Comparison of ENCODE assay signal across 8 mouse cellular contexts in genomic region chr1:36069291-36069771, GRCm38 (mm10). TPM values are rescaled to one million over a fixed set of nuclear protein-coding genes. Genes with fewer than 3 reads are reported as not detected.
DNase-seq lines count a peak whose midpoint lies in the region; ATAC-seq and TF ChIP-seq lines count a peak whose summit lies in the region.

No protein-coding gene starts in this region.

- peaks cover 59% of the 10 kb centered on the region for H3K79me2 ChIP-seq in MEL (ENCODE audit: control insufficient read depth, insufficient read depth, low read length, poor library complexity)

- peaks cover 3 to 25% of the 10 kb centered on the region in 2 experiments; a peak in 3 of 4 replicates for H3K36me3 ChIP-seq in MEL (ENCODE audit: control insufficient read depth in 1 of 2, insufficient read depth in 2 of 2, low read length in 2 of 2)
- H3K36me3 ChIP-seq in forebrain, embryonic 12.5 days (replicated peaks) = no peaks in the 10 kb centered on the region
- no peaks in the 10 kb centered on the region for H3K36me3 ChIP-seq in stomach, embryonic 16.5 days (ENCODE audit: control insufficient read depth, insufficient read depth, low read length)

- H3K4me1 ChIP-seq in MEL (ENCODE audit: control insufficient read depth in 1 of 2, insufficient read depth in 2 of 2, low read length in 2 of 2) = peaks cover 12 to 49% of the 10 kb centered on the region in 2 experiments
- peaks cover 68% of the 10 kb centered on the region for H3K4me1 ChIP-seq in forebrain, embryonic 12.5 days
- peaks cover 51% of the 10 kb centered on the region for H3K4me1 ChIP-seq in stomach, embryonic 16.5 days (ENCODE audit: control insufficient read depth, insufficient read depth, low read length)

- peak; percentile 10 to 20 for DNase-seq in gastrocnemius, postnatal 4 days (ENCODE audit: low spot score in 2 of 2)
- no peak for DNase-seq in gastrocnemius, postnatal 25 days
- DNase-seq in MEL (ENCODE audit: low read depth, low spot score) = peak; percentile 58
- peak; percentile 73 for DNase-seq in kidney, adult 9 months
- peak; percentile 54 for DNase-seq in lung, postnatal 36 days
- no peak for DNase-seq in embryo, embryonic 9.5 days (ENCODE audit: extremely low spot score)

- TF ChIP-seq RAD21 in MEL (IDR thresholded peaks at IDR 0.05; ENCODE audit: low read depth, low read length) = no peak

- H3K27me3 ChIP-seq in MEL (ENCODE audit: control insufficient read depth in 1 of 2, insufficient read depth in 2 of 2, low read length in 2 of 2) = no peaks in the 10 kb centered on the region
- peaks cover 12% of the 10 kb centered on the region for H3K27me3 ChIP-seq in forebrain, embryonic 12.5 days
- H3K27me3 ChIP-seq in stomach, embryonic 16.5 days (ENCODE audit: control insufficient read depth, insufficient read depth, low read length) = no peaks in the 10 kb centered on the region

- no peaks in the 10 kb centered on the region for H3K9me3 ChIP-seq in MEL (replicated peaks; ENCODE audit: insufficient read depth, low read length)
- no peaks in the 10 kb centered on the region for H3K9me3 ChIP-seq in forebrain, embryonic 12.5 days
- H3K9me3 ChIP-seq in stomach, embryonic 16.5 days (replicated peaks; ENCODE audit: control insufficient read depth, low read length) = no peaks in the 10 kb centered on the region

- under 1% methylated on average over 13 of the region's 13 CpGs for WGBS in forebrain, embryonic 12.5 days
- 2% methylated on average over 13 of the region's 13 CpGs for WGBS in stomach, embryonic 16.5 days

- peak overlapping the region; percentile 97 for H3K4me2 ChIP-seq in forebrain, embryonic 12.5 days
- H3K4me2 ChIP-seq in stomach, embryonic 16.5 days (ENCODE audit: low read depth, low read length) = peak overlapping the region; percentile 95

- no peak for TF ChIP-seq POLR2A in MEL (IDR thresholded peaks at IDR 0.05; ENCODE audit: control insufficient read depth in 1 of 2, insufficient read depth in 1 of 2, low read depth in 1 of 2, low read length in 2 of 2, poor library complexity in 1 of 2)

- peak overlapping the region; percentile 78 for H3K9ac ChIP-seq in MEL (ENCODE audit: control insufficient read depth, low read depth, low read length, poor library complexity, severe bottlenecking)
- H3K9ac ChIP-seq in forebrain, embryonic 12.5 days = peak overlapping the region; percentile 85
- peak overlapping the region; percentile 89 for H3K9ac ChIP-seq in stomach, embryonic 16.5 days (ENCODE audit: low read length)

- H3K4me3 ChIP-seq in MEL (ENCODE audit: control insufficient read depth in 1 of 2, insufficient read depth in 1 of 2, low read depth in 2 of 2, low read length in 2 of 2) = peak overlapping the region; percentile 83 to 94
- H3K4me3 ChIP-seq in forebrain, embryonic 12.5 days (replicated peaks) = peak overlapping the region; percentile 75
- peak overlapping the region; percentile 80 for H3K4me3 ChIP-seq in stomach, embryonic 16.5 days (replicated peaks; ENCODE audit: low read length)

- no peak for ATAC-seq in forebrain, embryonic 12.5 days (ENCODE audit: low FRiP score)
- ATAC-seq in stomach, embryonic 16.5 days (ENCODE audit: insufficient read depth, low FRiP score) = peak; percentile 34; the same call in 1 of the 2 replicates

- TF ChIP-seq CTCF in MEL (IDR thresholded peaks at IDR 0.05 in 2 of 3, conservative IDR thresholded peaks at IDR 0.05 in 1 of 3; ENCODE audit: control insufficient read depth in 1 of 3, insufficient read depth in 1 of 3, low read depth in 2 of 3, low read length in 3 of 3, poor library complexity in 1 of 3, severe bottlenecking in 1 of 3) = no peak

- peak overlapping the region; percentile 19; the same call in 1 of the 2 replicates for H3K27ac ChIP-seq in MEL (ENCODE audit: control insufficient read depth, low read depth, low read length)
- H3K27ac ChIP-seq in forebrain, embryonic 12.5 days = no peak overlapping the region
- H3K27ac ChIP-seq in stomach, embryonic 16.5 days (ENCODE audit: low read length) = peak overlapping the region; percentile 88

- TF ChIP-seq EP300 in MEL (IDR thresholded peaks at IDR 0.05; ENCODE audit: low read depth in 1 of 2, low read length in 2 of 2) = no peak

TF ChIP-seq in MEL, 35 proteins besides CTCF, POLR2A, EP300 and RAD21:
- TF ChIP-seq SMC3 (IDR thresholded peaks at IDR 0.05; ENCODE audit: low read depth, low read length) (no peak), ETS1 (IDR thresholded peaks at IDR 0.05; ENCODE audit: low read depth, low read length) (0 out of 2 replicates have a peak, but pooled peaks have one; percentile 16), CHD1 (IDR thresholded peaks at IDR 0.05; ENCODE audit: low read depth, low read length) (0 out of 2 replicates have a peak, but pooled peaks have one; percentile 15), TCF12 (IDR thresholded peaks at IDR 0.05; ENCODE audit: low read depth, low read length) (peak; percentile 37; the same call in 1 of the 2 replicates)

RNA-seq across cellular contexts. Expression of gene Hs6st1, which starts 1.1 kb away (rescaled TPM):
- total RNA-seq in gastrocnemius, postnatal 4 days (2021) = 10 to 100 TPM; 39.7 to 40.5 TPM
- total RNA-seq in gastrocnemius, postnatal 25 days (2021) = 10 to 100 TPM; 20.0 to 20.8 TPM
- 30.3 and 33.0 TPM in 2 replicates for total RNA-seq in MEL (2012; rRNA removed)
- 10 to 100 TPM; 45.7 to 52.0 TPM for polyA plus RNA-seq in MEL (2012; ENCODE audit: insufficient read depth in 1 of 2, insufficient read length in 2 of 2, low read depth in 1 of 2, low replicate concordance in 2 of 2, missing spikeins in 1 of 2)
- 5.1 and 8.4 TPM in 2 replicates for polyA plus RNA-seq in forebrain, embryonic 12.5 days (2016; fragmentation: Nextera tagmentation; extraction: Ambion mirVana)
- polyA plus RNA-seq in stomach, embryonic 16.5 days (2015; fragmentation: Nextera tagmentation; extraction: Ambion mirVana) = 4.8 and 5.2 TPM in 2 replicates

Comparison
In these comparisons a context has a peak if more than half of its experiments do, and no peak if none do; other contexts are left out.
1. DNase-seq: peak in gastrocnemius, postnatal 4 days (2 of 2), MEL (single experiment), kidney, adult 9 months (single experiment) and lung, postnatal 36 days (single experiment); none in gastrocnemius, postnatal 25 days (single experiment) and embryo, embryonic 9.5 days (single experiment).
2. Peak in every context shown above with its lines, with median percentiles within 50 percentile points of each other: H3K4me3 ChIP-seq and H3K9ac ChIP-seq.